Mouse (Mus musculus) monocyte, adult 59 days (primary cell): ENCODE measurements around the gene Hddc3. TPM values are rescaled to one million over a fixed set of nuclear protein-coding genes. Genes with fewer than 3 reads are reported as not detected.

ENCODE experiments used
- total RNA-seq, 2 experiments: library from RNA; stranded (reverse); gene quantifications; one replicate each; pipeline ENCODE4 v1.2.4; 2023

The Hddc3 gene
- total RNA-seq: 1 to 10 TPM; 6.3 to 8.1 TPM

DNA sequence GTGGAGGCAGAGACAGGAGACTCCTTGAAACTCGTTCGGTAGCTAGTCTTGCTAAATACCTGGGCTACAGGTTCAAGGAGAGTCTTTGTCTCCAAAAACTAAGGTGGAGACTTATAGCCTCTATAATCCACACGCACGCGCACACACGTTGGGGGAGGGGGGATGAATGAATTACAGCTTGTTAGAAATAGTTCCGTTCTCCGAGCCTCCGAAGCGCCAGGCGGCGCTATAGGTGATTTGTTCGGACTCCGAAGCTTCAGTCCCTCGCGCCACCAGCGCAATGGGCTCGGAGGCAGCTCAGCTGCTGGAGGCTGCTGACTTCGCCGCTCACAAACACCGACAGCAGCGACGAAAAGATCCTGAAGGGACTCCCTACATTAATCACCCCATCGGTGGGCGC, at the start of gene Hddc3:
Gene Hddc3 (plus strand): TSS at position 247 of the 400 bp plus-strand sequence.

DNA sequence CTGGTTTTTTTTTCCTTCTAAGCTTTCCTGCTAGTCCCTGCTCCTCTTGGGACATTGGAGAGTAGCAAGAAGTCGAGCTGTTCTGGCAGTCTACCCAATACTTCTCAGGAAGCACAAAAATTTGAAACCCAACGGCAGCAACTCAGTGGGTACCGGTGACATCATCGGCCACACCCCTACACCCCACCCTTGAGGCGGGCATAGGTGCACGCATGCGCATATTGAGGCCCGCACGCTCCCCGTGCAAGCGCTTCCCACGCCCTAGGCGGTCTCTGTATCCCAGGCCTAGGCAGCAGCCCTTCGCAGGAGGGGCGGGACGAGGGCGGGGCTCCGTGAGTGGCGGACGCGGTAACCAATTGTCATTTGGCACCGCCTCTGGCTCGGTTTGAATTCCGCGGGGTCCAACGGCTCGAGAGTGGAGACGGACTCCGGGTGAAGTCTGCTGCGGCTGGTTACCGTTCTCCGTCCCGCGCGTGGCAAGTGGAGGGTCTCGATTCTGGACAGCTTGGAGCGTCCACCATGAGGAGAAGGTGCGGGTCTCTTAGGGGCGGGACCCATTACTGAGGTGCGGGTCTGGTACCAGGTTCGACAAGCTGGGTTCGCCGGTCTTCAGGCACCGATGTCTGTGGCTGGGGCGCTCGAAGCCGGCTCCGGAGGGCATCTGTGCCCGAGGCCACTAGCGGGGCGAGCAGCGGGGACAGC, 48.7 kb upstream of the Hddc3 start, which contains the start of gene Prc1:
Gene Prc1 (plus strand): TSS at position 389 of the 702 bp plus-strand sequence.

DNA sequence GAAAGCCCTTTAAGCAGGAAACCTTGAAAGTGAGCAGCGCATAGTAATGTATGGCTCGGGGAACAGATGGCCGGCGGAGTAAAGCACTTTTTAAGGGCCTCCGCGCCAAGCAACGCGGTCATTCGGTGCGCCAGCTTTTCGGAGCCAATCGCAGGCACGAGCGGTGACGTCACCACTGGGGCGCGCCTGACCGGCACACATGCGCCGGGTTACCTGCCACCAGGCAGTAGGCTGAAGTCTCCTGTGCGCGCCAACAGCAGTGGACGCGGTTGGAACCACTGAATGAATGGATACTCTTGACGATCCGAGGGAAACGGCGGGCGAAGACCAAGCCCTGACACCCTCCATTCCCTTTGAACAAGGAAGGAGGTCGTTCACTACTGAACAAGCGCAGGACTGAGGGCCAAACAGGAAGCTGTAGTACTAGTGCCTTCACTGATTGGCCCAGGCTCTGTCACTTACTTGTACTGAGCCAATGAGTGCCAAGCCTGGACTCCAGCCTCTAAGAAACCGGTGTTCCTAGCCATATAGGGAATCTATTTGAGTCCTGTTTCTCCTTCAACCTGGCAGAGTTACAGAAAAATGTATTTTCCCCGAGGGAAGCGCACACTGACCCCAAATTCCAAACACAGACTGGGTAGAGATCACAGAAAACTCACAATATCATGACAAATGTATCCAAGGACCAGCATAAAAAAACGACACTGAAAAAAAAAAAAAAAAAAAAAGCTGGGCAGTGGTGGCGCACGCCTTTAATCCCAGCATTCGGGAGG, 18.7 kb upstream of the Hddc3 start, which contains the start of gene Rccd1:
Gene Rccd1 (minus strand): TSS at position 412 of the 773 bp plus-strand sequence.

DNA sequence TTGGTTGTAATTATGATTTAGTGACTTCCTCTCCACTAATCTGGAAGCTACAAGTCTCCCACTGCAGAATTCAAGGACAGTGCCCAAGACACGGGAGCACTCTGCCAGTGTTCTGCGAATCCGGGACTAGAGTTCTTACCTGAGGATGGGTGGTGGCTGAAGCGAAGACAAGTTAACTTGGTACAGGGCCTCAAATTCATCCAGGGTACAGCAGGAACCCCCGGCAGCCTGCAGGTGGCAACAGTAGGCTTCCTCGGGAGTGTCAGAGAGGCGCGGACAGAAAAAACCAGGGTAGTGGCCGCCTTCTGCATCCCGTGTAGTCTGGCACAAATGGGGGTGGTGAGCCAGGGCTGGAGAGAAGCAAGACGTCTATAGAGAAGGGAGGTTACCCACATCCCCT, 2.1 kb upstream of the Hddc3 start, which contains the start of gene Unc45a:
Gene Unc45a (minus strand): TSS at position 213 of the 400 bp plus-strand sequence.

DNA sequence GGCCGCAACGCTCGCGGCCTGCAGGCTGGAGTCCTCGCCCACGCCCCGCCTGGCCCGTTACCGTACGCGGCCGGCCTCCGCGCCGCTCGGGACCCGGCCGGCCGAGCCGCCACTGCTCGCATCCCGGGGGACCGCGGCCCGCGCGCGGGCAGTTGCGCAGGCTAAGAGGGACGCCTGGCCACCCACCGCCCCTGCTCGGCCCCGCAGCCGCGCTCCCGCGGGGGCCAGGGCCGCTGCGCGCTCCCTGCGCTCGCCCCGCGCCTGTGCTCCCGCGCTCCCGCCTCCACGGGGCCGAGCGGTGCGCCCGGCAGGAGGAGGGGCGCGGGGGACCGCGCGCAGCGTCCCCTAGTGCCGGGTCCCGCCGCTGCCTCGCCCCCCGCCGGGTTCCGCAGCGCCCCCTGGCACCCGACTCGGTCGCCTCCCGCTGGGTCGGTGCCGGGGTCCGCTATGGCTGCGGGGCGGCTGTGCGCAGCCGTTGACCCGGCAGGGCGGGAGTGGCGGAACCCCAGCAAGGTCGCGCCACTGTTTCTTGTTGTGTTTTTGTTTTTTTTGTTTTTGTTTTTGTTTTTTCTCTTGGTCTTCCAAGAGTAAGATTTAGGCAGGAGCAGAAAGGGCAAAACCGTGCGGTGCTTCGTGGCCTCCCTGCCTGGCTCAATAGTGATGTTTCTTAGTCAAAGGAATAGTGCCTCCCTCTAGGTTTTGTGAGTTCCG, 28.3 kb downstream of the Hddc3 start, which contains the start of gene Man2a2:
Gene Man2a2 (minus strand): TSS at position 335 of the 711 bp plus-strand sequence.

DNA sequence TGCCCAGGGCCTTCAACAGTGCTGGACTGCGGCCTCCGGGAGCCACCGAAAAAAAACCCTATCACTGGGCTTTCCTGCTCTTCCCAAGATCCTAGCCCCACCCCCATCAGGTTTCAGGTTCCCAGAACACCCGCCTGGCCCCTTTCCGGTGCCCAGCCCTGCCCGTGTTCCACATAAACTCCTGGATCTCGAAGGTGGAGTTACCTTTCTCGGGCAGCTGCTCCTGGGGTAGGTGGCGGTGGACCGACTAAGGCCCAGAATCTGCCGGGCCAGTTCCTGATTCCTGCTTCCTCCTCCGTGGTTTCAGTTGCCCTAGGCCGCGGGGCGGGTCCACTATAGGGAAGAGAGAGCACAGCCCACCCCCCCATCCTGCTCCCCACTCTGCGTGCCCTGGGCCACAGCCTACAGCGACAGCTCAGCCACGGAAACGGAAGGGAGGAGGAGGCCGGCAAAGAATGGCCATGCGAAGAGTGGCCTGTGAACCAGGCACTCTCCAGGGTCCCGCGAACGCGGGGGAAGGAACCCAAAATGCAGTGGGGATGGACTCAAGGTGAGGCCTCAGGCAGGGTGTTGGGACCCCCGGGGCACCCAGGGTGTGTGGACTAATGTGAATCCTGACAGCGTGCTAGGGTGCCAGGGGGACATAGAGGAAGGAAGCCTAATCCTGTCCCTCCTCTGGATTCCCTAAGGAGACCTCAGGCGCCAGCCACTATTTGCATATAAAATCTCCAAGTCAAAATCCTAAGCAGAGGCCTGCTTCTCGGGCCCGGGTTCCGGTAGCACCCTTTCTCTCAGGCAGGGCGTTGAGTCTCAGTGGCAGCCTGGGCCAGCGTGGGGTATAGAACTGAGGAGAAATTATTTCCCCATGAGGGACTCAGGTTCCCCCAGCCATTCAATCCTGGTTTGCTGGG, 45.0 kb downstream of the Hddc3 start, which contains the start of gene Fes:
Gene Fes (minus strand): TSS at position 314 of the 911 bp plus-strand sequence.

Other genes with a start within 250 kb of the Hddc3 start
- 10 to 100 TPM; 46.3 to 53.6 TPM for gene Idh2, start 227.7 kb upstream of the Hddc3 start, total RNA-seq
- gene Sema4b, start 156.3 kb upstream of the Hddc3 start, total RNA-seq: 10 to 100 TPM; 45.6 to 47.6 TPM
- 100 to 1,000 TPM in 1 of 2 experiments, 10 to 100 TPM in 1; 99.5 to 121 TPM for gene Cib1, start 110.3 kb upstream of the Hddc3 start, total RNA-seq
- 1 to 10 TPM; 3.2 to 3.3 TPM for gene Gdpgp1, start 110.2 kb upstream of the Hddc3 start, total RNA-seq
- gene Ttll13, start 96.7 kb upstream of the Hddc3 start, total RNA-seq: under 1 TPM in 1 of 2 experiments, not detected in 1; 0.31 TPM
- 10 to 100 TPM; 12.7 to 16.3 TPM for gene Ngrn, start 81.9 kb upstream of the Hddc3 start, total RNA-seq
- gene Vps33b, start 73.5 kb upstream of the Hddc3 start, total RNA-seq: 10 to 100 TPM; 16.9 to 19.1 TPM
- gene Prc1, start 48.7 kb upstream of the Hddc3 start, total RNA-seq: 1 to 10 TPM; 2.8 to 5.4 TPM
- 1 to 10 TPM; 5.6 to 7.4 TPM for gene Rccd1, start 18.6 kb upstream of the Hddc3 start, total RNA-seq
- gene Unc45a, start 2.1 kb upstream of the Hddc3 start, total RNA-seq: 10 to 100 TPM; 49.7 to 51.2 TPM
- 10 to 100 TPM; 58.5 to 59.3 TPM for gene Man2a2, start 28.3 kb downstream of the Hddc3 start, total RNA-seq
- gene Fes, start 44.8 kb downstream of the Hddc3 start, total RNA-seq: 100 to 1,000 TPM; 460 to 463 TPM
- 100 to 1,000 TPM; 207 to 214 TPM for gene Furin, start 62.3 kb downstream of the Hddc3 start, total RNA-seq
- 1 to 10 TPM; 4.5 to 8.8 TPM for gene Blm, start 192.0 kb downstream of the Hddc3 start, total RNA-seq